Mouse (Mus musculus) kidney, embryonic 16.5 days (tissue): ENCODE measurements around the gene Cdk12. TPM values are rescaled to one million over a fixed set of nuclear protein-coding genes. Genes with fewer than 3 reads are reported as not detected.
"Not testable (repeated sequence)": the region's sequence is repeated elsewhere in the genome, so short reads cannot be mapped to it uniquely, and the experiment has no call there.

ENCODE experiments used
- ATAC-seq: fragments of 200-750 bp; cut with Nextera tagmentation; 2 replicates; pipeline ENCODE4 v1.8.0; 2017; ENCODE audit warnings: moderate TSS enrichment; ENCODE audit not compliant: low FRiP score, low TSS enrichment
- H3K27ac ChIP-seq: fragments of 300-500 bp; sonication (generic); 2 replicates; pipeline ENCODE4 v1.5.1; 2014; ENCODE audit warnings: low read length
- H3K27me3 ChIP-seq: fragments of 300-500 bp; sonication (generic); 2 replicates; pipeline ENCODE4 v1.6.1; 2014; ENCODE audit warnings: low read length, control low read depth, mixed read lengths; ENCODE audit not compliant: insufficient read depth
- H3K36me3 ChIP-seq: fragments of 300-500 bp; sonication (generic); 2 replicates; pipeline ENCODE4 v1.6.1; 2014; ENCODE audit warnings: low read length, control low read depth, mixed read lengths; ENCODE audit not compliant: insufficient read depth
- H3K4me1 ChIP-seq: fragments of 300-500 bp; sonication (generic); 2 replicates; pipeline ENCODE4 v1.6.1; 2014; ENCODE audit warnings: low read length, control low read depth, mixed read lengths; ENCODE audit not compliant: insufficient read depth
- H3K4me2 ChIP-seq: fragments of 300-500 bp; sonication (generic); replicated peaks from 2 replicates; pipeline ENCODE4 v1.6.1; 2014; ENCODE audit warnings: low read depth, low read length
- H3K4me3 ChIP-seq: fragments of 300-500 bp; sonication (generic); 2 replicates; pipeline ENCODE4 v1.5.1; 2014; ENCODE audit warnings: mild to moderate bottlenecking, low read length
- H3K9ac ChIP-seq: fragments of 300-500 bp; sonication (generic); replicated peaks from 2 replicates; pipeline ENCODE4 v1.6.1; 2014; ENCODE audit warnings: low read length
- H3K9me3 ChIP-seq: fragments of 300-500 bp; sonication (generic); 2 replicates; pipeline ENCODE4 v1.6.1; 2016; ENCODE audit warnings: low read length, control low read depth
- WGBS: fragments of 180-500 bp; shearing (Covaris S2); extraction: QIAGEN DNeasy Blood & Tissue Kit; methylation state at CpG from one replicate; pipeline ENCODE4 v1.1.7; 2014; 5-methylcytosine and 5-hydroxymethylcytosine counted together
- polyA plus RNA-seq: library from polyadenylated mRNA; unstranded; fragments of >200 nt; fragmentation: Nextera tagmentation; extraction: Ambion mirVana; gene quantifications from 2 replicates; pipeline ENCODE4 v1.2.1, GENCODE M21; 2015

The Cdk12 gene
- polyA plus RNA-seq, 1 experiment from 2014 or later = 9.2 TPM

DNA sequence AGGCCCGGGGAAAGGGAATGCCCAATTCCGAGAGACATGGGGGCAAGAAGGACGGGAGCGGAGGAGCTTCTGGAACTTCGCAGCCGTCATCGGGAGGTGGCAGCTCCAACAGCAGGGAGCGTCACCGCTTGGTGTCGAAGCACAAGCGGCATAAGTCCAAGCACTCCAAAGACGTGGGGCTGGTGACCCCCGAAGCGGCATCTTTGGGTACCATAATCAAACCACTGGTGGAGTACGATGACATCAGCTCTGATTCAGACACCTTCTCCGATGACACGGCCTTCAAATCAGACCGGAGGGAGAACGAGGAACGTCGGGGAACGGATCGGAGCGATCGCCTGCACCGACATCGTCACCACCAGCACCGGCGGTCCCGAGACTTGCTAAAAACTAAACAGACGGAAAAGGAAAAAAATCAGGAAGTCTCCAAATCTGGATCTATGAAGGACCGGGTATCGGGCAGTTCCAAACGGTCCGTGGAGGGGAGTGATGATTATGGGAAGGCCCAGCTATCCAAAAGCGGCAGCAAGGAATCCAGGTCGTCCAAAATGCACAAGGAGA, 572 bp downstream of the Cdk12 start:
- H3K27ac ChIP-seq = peak overlapping the region; percentile 100
- peaks cover 6% of the 10 kb centered on the region; the same call in 1 of the 2 replicates for H3K4me1 ChIP-seq
- peak overlapping the region; percentile 82 for H3K4me3 ChIP-seq
- H3K9ac ChIP-seq = peak overlapping the region; percentile 97
- H3K36me3 ChIP-seq = 0 out of 2 replicates have a peak, but pooled peaks cover 6% of the 10 kb centered on the region
- no peaks in the 10 kb centered on the region for H3K27me3 ChIP-seq
- ATAC-seq = peak; percentile 60; the same call in 1 of the 2 replicates
- H3K9me3 ChIP-seq = no peaks in the 10 kb centered on the region
- under 1% methylated on average over 37 of the region's 37 CpGs for WGBS
- peak overlapping the region; percentile 68 for H3K4me2 ChIP-seq

DNA sequence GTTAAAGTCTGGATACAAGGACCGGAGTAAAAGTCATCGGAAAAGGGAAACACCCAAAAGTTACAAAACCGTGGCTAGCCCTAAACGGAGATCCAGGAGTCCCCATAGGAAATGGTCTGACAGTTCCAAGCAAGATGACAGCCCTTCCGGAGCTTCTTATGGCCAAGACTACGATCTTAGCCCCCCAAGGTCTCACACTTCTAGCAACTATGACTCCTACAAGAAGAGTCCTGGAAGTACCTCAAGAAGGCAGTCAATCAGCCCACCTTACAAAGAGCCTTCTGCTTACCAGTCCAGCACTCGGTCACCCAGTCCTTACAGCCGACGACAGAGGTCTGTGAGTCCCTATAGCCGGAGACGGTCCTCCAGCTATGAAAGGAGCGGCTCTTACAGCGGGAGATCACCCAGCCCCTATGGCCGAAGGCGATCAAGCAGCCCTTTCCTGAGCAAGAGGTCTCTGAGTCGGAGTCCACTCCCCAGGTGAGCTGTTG, 1.1 kb downstream of the Cdk12 start:
- Histone ChIP-seq H3K4me1 (peaks cover 6% of the 10 kb centered on the region; the same call in 1 of the 2 replicates), H3K9me3 (no peaks in the 10 kb centered on the region), H3K36me3 (peaks cover 10% of the 10 kb centered on the region; the same call in 1 of the 2 replicates), H3K27ac (peak overlapping the region; percentile 100; the same call in 1 of the 2 replicates), H3K9ac (peak overlapping the region; percentile 97), H3K27me3 (no peaks in the 10 kb centered on the region), H3K4me3 (peak overlapping the region; percentile 82), H3K4me2 (peak overlapping the region; percentile 68)
- ATAC-seq = no peak
- 0% methylated on average over 16 of the region's 16 CpGs for WGBS

DNA sequence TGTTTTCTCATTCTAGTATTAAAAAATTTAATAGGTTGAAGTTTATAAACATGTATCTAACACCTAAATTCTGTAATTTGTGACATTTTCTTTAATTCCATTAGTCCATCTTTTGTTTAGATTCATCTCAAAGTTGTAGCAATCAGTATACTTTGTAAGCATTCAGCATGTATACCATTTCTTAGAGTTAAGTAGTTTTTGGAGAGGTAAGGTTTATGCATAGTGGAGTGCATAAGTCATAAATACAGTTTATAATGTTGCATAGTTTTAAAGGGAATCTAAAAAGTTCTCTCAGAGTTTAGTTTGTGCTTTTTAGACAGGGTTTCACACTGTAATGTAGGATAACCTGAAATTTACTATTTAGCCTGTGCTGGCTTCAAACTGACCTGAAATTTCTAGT, 2.6 kb downstream of the Cdk12 start:
- Histone ChIP-seq H3K27me3 (no peaks in the 10 kb centered on the region), H3K9me3 (no peaks in the 10 kb centered on the region), H3K9ac (no peak overlapping the region), H3K36me3 (peaks cover 20% of the 10 kb centered on the region), H3K4me2 (peak overlapping the region; percentile 40; the same call in 1 of the 2 replicates), H3K27ac (no peak overlapping the region), H3K4me1 (peaks cover 6% of the 10 kb centered on the region; the same call in 1 of the 2 replicates), H3K4me3 (no peak overlapping the region)
- no peak for ATAC-seq

DNA sequence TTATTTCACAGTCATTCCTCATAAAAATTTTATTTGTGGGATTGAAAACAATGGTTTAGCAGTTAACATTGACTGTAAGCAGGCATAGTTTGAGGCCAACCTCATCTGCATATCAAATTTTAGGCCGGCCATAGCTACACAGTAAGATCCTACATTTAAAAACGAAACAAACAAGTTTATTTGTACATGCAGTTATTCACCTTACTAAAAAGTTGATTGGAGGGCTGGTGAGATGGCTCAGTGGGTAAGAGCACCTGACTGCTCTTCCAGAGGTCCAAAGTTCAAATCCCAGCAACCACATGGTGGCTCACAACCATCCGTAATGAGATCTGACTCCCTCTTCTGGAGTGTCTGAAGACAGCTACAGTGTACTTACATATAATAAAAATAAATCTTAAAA, 3.4 kb downstream of the Cdk12 start:
- H3K9me3 ChIP-seq, H3K27ac ChIP-seq, H3K27me3 ChIP-seq, ATAC-seq, H3K4me1 ChIP-seq, H3K9ac ChIP-seq: not testable (repeated sequence)
- H3K4me2 ChIP-seq = peak overlapping the region; percentile 40
- 80% methylated on average over 3 of the region's 3 CpGs for WGBS
- H3K36me3 ChIP-seq = peaks cover 26% of the 10 kb centered on the region
- H3K4me3 ChIP-seq = peak overlapping the region; percentile 13; the same call in 1 of the 2 replicates

DNA sequence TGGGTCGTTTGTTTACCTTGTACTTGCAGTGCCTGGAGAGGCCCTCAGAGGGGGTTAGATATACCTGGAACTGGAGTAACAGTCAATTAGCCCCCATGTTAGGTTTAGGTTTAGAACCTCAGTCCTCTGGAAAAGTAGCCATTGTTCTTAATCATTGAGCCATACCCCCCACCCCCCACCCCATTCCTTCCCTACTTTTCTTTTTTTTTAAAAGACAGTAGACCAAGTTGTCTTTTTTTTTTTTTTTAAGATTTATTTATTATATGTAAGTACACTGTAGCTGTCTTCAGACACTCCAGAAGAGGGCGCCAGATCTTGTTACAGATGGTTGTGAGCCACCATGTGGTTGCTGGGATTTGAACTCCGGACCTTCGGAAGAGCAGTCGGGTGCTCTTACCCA, 6.8 kb downstream of the Cdk12 start:
- H3K9ac ChIP-seq, H3K4me1 ChIP-seq, H3K27me3 ChIP-seq, H3K9me3 ChIP-seq, ATAC-seq, H3K4me3 ChIP-seq, H3K4me2 ChIP-seq, H3K27ac ChIP-seq: not testable (repeated sequence)
- WGBS = 95% methylated on average over 4 of the region's 5 CpGs
- H3K36me3 ChIP-seq = peaks cover 47% of the 10 kb centered on the region

DNA sequence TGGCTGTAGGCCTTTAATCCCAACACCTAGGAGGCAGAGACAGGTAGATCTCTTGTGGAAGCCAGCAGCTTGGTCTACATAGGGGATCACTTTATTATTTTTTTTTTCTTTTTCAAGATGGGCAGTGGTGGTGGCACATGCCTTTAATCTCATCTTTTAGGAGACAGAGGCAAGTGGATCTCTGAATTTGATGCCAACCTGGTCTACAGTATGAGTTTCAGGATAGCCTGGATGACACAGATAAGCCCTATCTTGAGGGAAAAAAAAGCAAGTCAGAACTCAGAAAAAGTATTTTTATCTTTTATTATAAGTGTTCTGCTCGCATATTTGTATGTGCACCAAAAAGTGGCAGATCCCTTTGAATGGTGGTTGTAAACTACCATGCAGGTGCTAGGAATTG, 10.5 kb downstream of the Cdk12 start:
- Histone ChIP-seq H3K4me2 (no peak overlapping the region), H3K4me3 (no peak overlapping the region), H3K27me3 (no peaks in the 10 kb centered on the region), H3K36me3 (peaks cover 50% of the 10 kb centered on the region), H3K9ac (no peak overlapping the region), H3K27ac (no peak overlapping the region), H3K4me1 (no peaks in the 10 kb centered on the region), H3K9me3 (no peaks in the 10 kb centered on the region)
- no peak for ATAC-seq
- 90% methylated on average over 1 of the region's 1 CpGs for WGBS

DNA sequence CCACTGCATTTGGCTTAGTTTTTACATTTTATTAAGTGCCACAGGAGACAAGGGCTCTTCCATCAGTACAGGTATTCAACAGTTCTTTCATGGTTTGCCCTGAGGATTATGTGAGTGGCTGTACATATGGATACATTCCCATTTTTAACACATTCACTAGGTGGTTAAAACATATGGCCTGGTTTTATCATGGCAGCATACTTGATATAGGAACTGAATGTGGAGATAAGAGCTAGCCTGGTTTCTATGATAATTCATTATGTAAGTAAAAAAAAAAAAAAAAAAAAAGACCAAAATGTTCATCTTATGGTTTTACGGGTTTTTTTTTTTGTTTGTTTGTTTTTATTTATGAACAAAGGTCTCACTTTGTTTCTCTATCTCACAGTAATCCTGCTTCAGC, 23.5 kb downstream of the Cdk12 start:
- peaks cover 48% of the 10 kb centered on the region for H3K36me3 ChIP-seq
- no peaks in the 10 kb centered on the region for H3K9me3 ChIP-seq
- no peaks in the 10 kb centered on the region for H3K4me1 ChIP-seq
- no peak overlapping the region for H3K9ac ChIP-seq
- no peak overlapping the region for H3K27ac ChIP-seq
- H3K4me3 ChIP-seq = no peak overlapping the region
- 100% methylated on average over 1 of the region's 1 CpGs for whole genome bisulfite sequencing
- no peak overlapping the region for H3K4me2 ChIP-seq
- no peaks in the 10 kb centered on the region for H3K27me3 ChIP-seq
- no peak for ATAC-seq

DNA sequence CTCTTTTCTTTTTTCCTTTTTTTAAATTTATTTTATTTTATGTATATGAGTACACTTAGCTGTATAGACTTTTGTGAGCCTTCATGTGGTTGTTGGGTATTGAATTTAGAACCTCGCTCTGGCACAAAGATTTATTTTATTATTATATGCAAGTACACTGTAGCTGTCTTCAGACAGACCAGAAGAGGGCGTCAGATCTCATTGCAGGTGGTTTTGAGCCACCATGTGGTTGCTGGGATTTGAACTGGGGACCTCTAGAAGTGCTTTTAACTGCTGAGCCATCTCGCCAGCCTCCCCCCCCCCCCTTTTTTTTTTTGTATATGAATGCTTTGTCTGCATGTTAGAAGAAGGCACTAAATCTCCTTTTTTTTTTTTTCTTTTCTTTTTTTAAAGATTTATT, 35.6 kb downstream of the Cdk12 start:
- 79% methylated on average over 2 of the region's 3 CpGs for whole genome bisulfite sequencing
- no peak overlapping the region for H3K4me2 ChIP-seq

DNA sequence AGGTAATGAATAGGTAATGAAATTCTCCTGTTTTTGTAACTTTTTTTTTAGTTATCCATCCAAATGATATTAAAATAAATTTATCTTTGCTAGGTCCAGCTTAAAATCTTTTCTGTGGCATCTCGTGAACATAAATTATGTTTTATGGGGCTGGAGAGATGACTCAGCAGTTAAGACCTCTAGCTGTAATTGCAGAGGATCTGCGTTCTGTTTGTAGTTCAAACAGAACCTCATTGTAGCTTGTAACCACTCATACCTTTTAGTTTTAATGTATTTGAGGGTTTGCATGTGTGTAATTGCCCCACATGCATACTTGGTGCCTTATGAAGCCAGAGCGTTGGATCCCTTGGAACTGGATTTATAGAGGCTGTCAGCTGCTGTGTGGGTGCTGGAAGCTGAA, 36.1 kb downstream of the Cdk12 start:
- 63% methylated on average over 3 of the region's 3 CpGs for WGBS
- H3K4me1 ChIP-seq = no peaks in the 10 kb centered on the region
- no peak overlapping the region for H3K9ac ChIP-seq
- H3K4me2 ChIP-seq = no peak overlapping the region
- H3K9me3 ChIP-seq = no peaks in the 10 kb centered on the region
- H3K27me3 ChIP-seq = no peaks in the 10 kb centered on the region
- no peak overlapping the region for H3K27ac ChIP-seq
- H3K36me3 ChIP-seq = peaks cover 52% of the 10 kb centered on the region
- ATAC-seq = no peak
- H3K4me3 ChIP-seq = no peak overlapping the region

More for the DNA sequence above, 35.6 kb downstream of the Cdk12 start:
- Histone ChIP-seq H3K9ac (no peak overlapping the region), H3K9me3 (no peaks in the 10 kb centered on the region), H3K27me3 (no peaks in the 10 kb centered on the region), H3K4me3 (no peak overlapping the region), H3K4me1 (no peaks in the 10 kb centered on the region), H3K27ac (no peak overlapping the region), H3K36me3 (peaks cover 49% of the 10 kb centered on the region)
- ATAC-seq = no peak

DNA sequence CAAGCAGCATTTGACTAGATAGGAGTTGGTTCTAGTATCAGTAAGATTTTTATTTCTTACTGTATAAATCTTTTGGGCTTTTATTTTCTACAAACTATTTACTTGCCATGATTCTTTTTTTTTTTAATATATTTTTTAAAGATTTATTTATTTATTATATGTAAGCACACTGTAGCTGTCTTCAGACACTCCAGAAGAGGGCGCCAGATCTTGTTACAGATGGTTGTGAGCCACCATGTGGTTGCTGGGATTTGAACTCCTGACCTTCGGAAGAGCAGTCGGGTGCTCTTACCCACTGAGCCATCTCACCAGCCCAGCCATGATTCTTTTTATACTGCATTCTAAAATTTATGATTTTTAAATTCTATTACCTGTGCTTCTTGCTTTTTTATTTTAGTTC, 40.1 kb downstream of the Cdk12 start:
- H3K27ac ChIP-seq, H3K4me3 ChIP-seq, H3K9me3 ChIP-seq, H3K9ac ChIP-seq, ATAC-seq, H3K4me2 ChIP-seq, H3K4me1 ChIP-seq, H3K27me3 ChIP-seq: not testable (repeated sequence)
- peaks cover 48% of the 10 kb centered on the region for H3K36me3 ChIP-seq
- 75% methylated on average over 3 of the region's 3 CpGs for WGBS
